Mouse (Mus musculus) urinary bladder, adult 18-20 months (tissue): ENCODE results near the gene Fbxw9.

Source experiments
- DNase-seq, 2 experiments: peaks; one replicate each; pipeline ENCODE4 v3.0.0; 2022; ENCODE audit warnings: low spot score in 2 of 2, mixed read lengths in 2 of 2

Gene Fbxw9

GRCm38 (mm10) chr8:85059879-85060616 lies at the start of gene Fbxw9:
Gene Fbxw9, plus strand, starts transcription at chr8:85060055.
- DNase-seq: peak; percentile 83 to 84

GRCm38 (mm10) chr8:85011242-85011641 lies 48.6 kb upstream of the Fbxw9 start:
- no peak for DNase-seq

DNA sequence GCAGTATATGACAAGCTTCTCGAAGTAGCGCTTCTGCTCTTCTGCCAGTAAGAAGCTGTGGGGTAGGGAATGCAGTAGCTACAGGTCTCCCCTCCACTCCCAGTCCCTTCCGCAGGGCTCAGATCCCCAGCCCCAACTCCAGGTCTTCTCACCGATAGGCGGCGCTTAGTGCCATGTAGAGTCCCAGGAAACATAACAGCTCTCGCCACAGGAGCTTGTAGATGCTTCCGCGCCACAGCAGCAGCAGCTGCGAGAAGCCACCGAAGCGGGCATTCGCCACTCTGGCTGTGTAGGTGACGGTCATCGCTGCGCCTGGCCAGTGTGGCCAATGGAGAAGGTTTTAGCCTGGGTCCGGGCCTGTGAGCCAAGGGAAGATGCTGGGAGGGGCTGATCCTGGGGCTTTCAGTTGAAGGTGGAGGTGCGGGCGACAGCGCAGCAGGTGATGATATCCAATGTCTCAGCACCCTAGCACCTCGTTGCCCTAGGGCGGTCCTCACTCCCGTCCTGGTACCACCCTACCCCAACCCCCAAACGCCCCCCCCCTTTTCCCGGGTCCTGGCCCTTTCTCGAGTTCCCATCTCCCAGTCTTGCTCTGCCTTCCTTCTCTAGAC lies 46.5 kb upstream of the Fbxw9 start:
- peak in 1 of 2 experiments; percentile 72 for DNase-seq

DNA sequence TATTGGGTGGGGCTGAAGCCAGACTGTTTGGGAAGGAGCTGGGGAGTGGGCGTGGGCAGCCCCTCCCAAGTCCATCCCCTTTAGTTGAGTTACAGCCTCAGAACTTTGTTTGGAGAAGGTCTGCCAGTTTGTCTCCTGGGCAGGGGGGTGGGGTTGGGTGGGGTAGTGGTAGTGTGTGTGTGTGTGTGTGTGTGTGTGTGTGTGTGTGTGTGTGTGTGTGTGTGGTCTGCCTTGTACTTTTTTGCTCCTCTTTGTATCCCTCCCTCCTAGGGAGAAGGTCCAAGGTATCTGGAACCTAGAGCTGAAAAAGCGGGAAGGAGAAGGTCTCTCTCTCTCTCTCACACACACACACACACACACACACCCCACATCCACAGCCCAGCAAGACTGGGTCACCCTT lies 45.4 kb upstream of the Fbxw9 start, which contains the start of gene Best2:
TSS of gene Best2 (minus strand) at position 101 of the 400 bp plus-strand sequence.
- no peak for DNase-seq

DNA sequence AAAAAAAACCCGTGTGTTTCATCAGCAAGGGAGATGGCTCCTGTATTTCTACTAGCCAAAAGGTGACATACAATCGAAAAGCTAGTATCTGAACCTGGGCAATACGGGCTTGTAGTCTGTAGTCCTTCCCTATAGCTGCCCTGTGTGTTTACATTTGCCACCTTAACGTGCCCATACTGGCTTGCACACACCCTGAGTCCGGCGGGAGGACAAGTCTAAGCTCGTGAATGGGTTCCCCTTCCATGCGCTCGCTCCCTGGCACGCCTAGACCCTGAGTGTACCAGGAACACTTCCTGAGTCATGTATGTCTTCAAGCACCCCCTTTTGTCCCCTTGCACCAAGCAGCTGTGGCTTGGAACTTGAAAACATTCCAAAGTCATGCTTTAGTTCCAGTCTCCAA lies 43.1 kb upstream of the Fbxw9 start:
- DNase-seq: peak in 1 of 2 experiments; percentile 81

DNA sequence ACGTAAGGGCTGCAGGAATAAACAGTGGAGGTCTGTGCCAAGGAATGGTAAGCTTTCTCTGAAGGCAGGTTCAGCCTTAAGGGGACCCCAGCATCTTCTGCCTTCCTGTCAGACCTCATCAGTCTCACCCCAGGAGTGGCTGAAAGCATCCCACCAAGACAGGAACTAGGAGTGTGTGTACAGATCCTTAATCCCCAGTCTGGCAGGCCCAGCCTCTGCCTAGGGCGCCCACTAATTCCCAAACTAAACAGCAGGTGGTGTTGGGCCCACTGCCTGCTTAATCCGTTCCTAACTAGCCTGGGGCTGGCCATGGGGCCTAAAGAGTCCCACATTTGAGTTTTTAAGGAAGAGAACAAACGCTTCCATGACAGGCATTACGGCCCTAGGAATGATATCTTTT lies 42.6 kb upstream of the Fbxw9 start:
- DNase-seq: no peak

GRCm38 (mm10) chr8:85021514-85022055 lies 38.3 kb upstream of the Fbxw9 start:
- no peak for DNase-seq

GRCm38 (mm10) chr8:85023846-85024245 lies 36.0 kb upstream of the Fbxw9 start:
- no peak for DNase-seq

GRCm38 (mm10) chr8:85025098-85025932 lies 34.5 kb upstream of the Fbxw9 start, which contains the start of gene Asna1:
Gene Asna1, minus strand, starts transcription at chr8:85025281.
- DNase-seq: peak; percentile 64 to 70

DNA sequence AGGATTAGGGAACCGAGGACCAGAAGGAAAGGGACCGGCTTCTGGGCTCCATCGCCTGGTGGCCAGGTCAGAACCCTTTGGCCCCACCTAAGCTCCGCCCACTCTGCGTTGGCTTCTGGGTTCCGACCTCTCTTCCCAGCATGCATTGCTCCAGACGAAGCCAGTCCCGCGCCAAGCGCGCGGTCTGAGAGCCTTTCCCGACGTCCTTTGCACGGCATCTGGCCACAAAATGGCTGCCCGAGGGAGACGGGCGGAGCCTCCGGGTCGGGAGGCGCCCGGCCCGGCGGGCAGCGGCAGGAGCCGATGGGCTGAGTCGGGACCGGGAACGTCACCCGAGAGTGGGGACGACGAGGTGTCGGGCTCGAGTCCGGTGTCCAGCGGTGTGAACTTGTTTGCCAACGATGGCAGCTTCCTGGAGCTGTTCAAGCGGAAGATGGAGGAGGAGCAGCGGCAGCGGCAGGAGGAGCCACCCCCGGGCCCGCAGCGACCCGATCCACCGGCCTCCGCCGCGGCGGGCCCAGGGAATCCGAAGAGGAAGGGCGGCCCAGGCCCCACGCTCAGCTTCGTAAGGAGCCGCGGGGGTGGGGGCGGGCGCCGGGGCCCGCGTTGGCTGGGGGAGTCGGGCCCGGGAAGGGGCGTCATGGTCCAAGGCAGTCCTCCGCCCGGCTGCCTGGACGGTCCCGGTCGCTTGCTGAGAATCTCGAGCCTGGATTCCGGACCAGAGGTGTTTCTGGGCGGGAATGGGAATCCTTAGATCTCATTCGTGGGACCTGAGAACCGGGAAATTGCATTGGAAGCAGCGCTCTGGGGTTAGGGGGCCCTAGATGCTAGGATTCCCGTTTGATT lies 33.0 kb upstream of the Fbxw9 start, which contains the start of gene Trir:
TSS of gene Trir (plus strand) at position 154 of the 846 bp plus-strand sequence.
- peak; percentile 94 to 96 for DNase-seq

GRCm38 (mm10) chr8:85027516-85027855 lies 32.4 kb upstream of the Fbxw9 start:
- no peak for DNase-seq

- DNase-seq: no peak
These were observed 31.9 kb upstream of the Fbxw9 start for GRCm38 (mm10) chr8:85027922-85028321.

DNA sequence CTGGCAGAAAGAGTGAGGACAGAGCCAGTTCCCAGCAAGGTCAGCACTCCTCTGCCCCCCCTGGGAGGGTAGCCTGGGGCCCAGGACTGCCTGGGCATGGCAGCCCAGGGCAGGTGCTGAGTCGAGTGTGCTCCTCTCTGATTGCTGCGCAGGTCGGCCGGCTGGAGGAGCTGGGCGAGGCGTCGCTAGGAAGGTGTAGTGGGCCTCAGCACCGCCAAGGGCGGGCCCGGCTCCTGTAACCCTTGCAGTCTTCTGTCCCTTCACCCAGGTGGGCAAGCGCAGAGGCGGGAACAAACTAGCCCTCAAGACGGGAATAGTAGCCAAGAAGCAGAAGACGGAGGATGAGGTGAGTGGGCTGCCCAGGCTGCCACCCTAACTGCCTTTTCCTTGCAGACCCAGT lies 30.6 kb upstream of the Fbxw9 start:
- no peak for DNase-seq

GRCm38 (mm10) chr8:85032622-85033311 lies 27.1 kb upstream of the Fbxw9 start:
- no peak for DNase-seq

- DNase-seq: no peak
These were observed 26.0 kb upstream of the Fbxw9 start for GRCm38 (mm10) chr8:85033867-85034266.

GRCm38 (mm10) chr8:85034764-85035163 lies 25.1 kb upstream of the Fbxw9 start:
- DNase-seq: peak in 1 of 2 experiments; percentile 62

- no peak for DNase-seq
These were observed 24.6 kb upstream of the Fbxw9 start for GRCm38 (mm10) chr8:85035165-85035727.

GRCm38 (mm10) chr8:85035728-85036310 lies 24.0 kb upstream of the Fbxw9 start:
- no peak for DNase-seq

DNA sequence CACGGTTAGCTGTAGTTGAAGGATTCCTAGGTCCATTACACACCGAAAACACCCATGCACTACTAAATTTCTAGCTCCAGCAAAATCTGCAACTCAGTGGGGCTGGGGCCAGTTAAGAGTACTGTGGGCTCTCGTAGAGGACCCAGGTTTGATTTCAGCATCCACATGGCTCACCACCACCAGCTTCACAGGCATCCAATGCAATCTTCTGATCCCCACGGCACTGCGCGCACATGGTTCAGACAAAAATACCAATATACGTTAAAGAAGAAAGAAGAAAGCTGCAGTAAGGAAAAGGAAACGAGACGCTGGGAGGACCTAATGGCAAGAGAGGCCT lies 23.5 kb upstream of the Fbxw9 start:
- DNase-seq: peak in 1 of 2 experiments; percentile 57
